Mouse (Mus musculus) neural tube, embryonic 11.5 days (tissue): ENCODE measurements around the gene Tra2a. TPM values are rescaled to one million over a fixed set of nuclear protein-coding genes. Genes with fewer than 3 reads are reported as not detected.

ENCODE experiments used
- ATAC-seq: fragments of 200-750 bp; cut with Nextera tagmentation; 2 replicates; pipeline ENCODE4 v1.8.0; 2017; ENCODE audit warnings: moderate number of reproducible peaks, mild to moderate bottlenecking, moderate TSS enrichment, moderate library complexity; ENCODE audit not compliant: insufficient read depth, low FRiP score, low TSS enrichment
- DNase-seq: peaks from one replicate; pipeline ENCODE4 v3.0.0-alpha.2; 2015; ENCODE audit warnings: low spot score
- H3K27ac ChIP-seq: fragments of 300-500 bp; sonication (generic); 2 replicates; pipeline ENCODE4 v1.5.1; 2014; ENCODE audit warnings: low read depth, mild to moderate bottlenecking, low read length
- H3K27me3 ChIP-seq: fragments of 300-500 bp; sonication (generic); 2 replicates; pipeline ENCODE4 v1.6.1; 2014; ENCODE audit warnings: mild to moderate bottlenecking, low read length, mixed read lengths; ENCODE audit not compliant: control insufficient read depth, insufficient read depth
- H3K36me3 ChIP-seq: fragments of 300-500 bp; sonication (generic); 2 replicates; pipeline ENCODE4 v1.6.1; 2014; ENCODE audit warnings: mild to moderate bottlenecking, low read length, moderate library complexity, mixed read lengths; ENCODE audit not compliant: control insufficient read depth, insufficient read depth
- H3K4me1 ChIP-seq: fragments of 300-500 bp; sonication (generic); 2 replicates; pipeline ENCODE4 v1.6.1; 2014; ENCODE audit warnings: low read length, mixed read lengths; ENCODE audit not compliant: control insufficient read depth, insufficient read depth
- H3K4me2 ChIP-seq: fragments of 300-500 bp; sonication (generic); 2 replicates; pipeline ENCODE4 v1.6.1; 2014; ENCODE audit warnings: low read depth, mild to moderate bottlenecking, moderate library complexity
- H3K4me3 ChIP-seq: fragments of 300-500 bp; sonication (generic); 2 replicates; pipeline ENCODE4 v1.5.1; 2014; ENCODE audit warnings: low read depth, low read length
- H3K9ac ChIP-seq: fragments of 300-500 bp; sonication (generic); 2 replicates; pipeline ENCODE4 v1.6.1; 2014; ENCODE audit warnings: mild to moderate bottlenecking, low read length
- H3K9me3 ChIP-seq: fragments of 300-500 bp; sonication (generic); 2 replicates; pipeline ENCODE4 v1.6.1; 2016; ENCODE audit warnings: low read length; ENCODE audit not compliant: control insufficient read depth
- WGBS: fragments of 180-500 bp; shearing (Covaris S2); extraction: QIAGEN DNeasy Blood & Tissue Kit; methylation state at CpG from one replicate; pipeline ENCODE4 v1.1.7; 2014; 5-methylcytosine and 5-hydroxymethylcytosine counted together
- polyA plus RNA-seq: library from polyadenylated mRNA; unstranded; fragments of >200 nt; fragmentation: Nextera tagmentation; extraction: Ambion mirVana; gene quantifications from 2 replicates; pipeline ENCODE4 v1.2.1, GENCODE M21; 2014

Tra2a gene
- 50.0 and 54.7 TPM in 2 replicates for polyA plus RNA-seq

GRCm38 (mm10) chr6:49263847-49264243, at the start of gene Tra2a:
Gene Tra2a (minus strand): TSS chr6:49264033.
- Histone ChIP-seq H3K27ac (peak within 1 kb of the TSS; percentile 92), H3K4me3 (peak within 1 kb of the TSS; percentile 100), H3K4me1 (peaks cover 17% of the 10 kb centered on the region), H3K36me3 (no peaks in the 10 kb centered on the region), H3K27me3 (no peaks in the 10 kb centered on the region), H3K9me3 (no peaks in the 10 kb centered on the region), H3K4me2 (peak within 1 kb of the TSS; percentile 70), H3K9ac (peak within 1 kb of the TSS; percentile 99)
- ATAC-seq (peak; percentile 90), DNase-seq (peak; percentile 99)
- 0% methylated on average over 39 of the region's 39 CpGs for WGBS

- DNase-seq, result no peak
- H3K27ac ChIP-seq, result no peak overlapping the region
- H3K4me1 ChIP-seq, result no peaks in the 10 kb centered on the region
- ATAC-seq, result no peak
- H3K4me2 ChIP-seq, result no peak overlapping the region
- no peaks in the 10 kb centered on the region for H3K9me3 ChIP-seq
- H3K36me3 ChIP-seq, result no peaks in the 10 kb centered on the region
- no peak overlapping the region for H3K4me3 ChIP-seq
- H3K27me3 ChIP-seq, result no peaks in the 10 kb centered on the region
- H3K9ac ChIP-seq, result no peak overlapping the region
Observed at GRCm38 (mm10) chr6:49298286-49298685, 34.5 kb upstream of the Tra2a start.

GRCm38 (mm10) chr6:49282122-49282521, 18.3 kb upstream of the Tra2a start:
- WGBS, result 93% methylated on average over 1 of the region's 1 CpGs
- ATAC-seq (no peak), DNase-seq (no peak)
- no peaks in the 10 kb centered on the region for H3K27me3 ChIP-seq
- H3K4me1 ChIP-seq, result no peaks in the 10 kb centered on the region
- H3K36me3 ChIP-seq, result no peaks in the 10 kb centered on the region
- no peak overlapping the region for H3K4me2 ChIP-seq
- no peak overlapping the region for H3K27ac ChIP-seq
- no peak overlapping the region for H3K9ac ChIP-seq
- no peak overlapping the region for H3K4me3 ChIP-seq
- no peaks in the 10 kb centered on the region for H3K9me3 ChIP-seq

- H3K36me3 ChIP-seq, result no peaks in the 10 kb centered on the region
- WGBS, result 64% methylated on average over 1 of the region's 1 CpGs
- ATAC-seq (no peak), DNase-seq (no peak)
- H3K4me2 ChIP-seq, result no peak overlapping the region
- H3K27ac ChIP-seq, result no peak overlapping the region
- H3K9me3 ChIP-seq, result no peaks in the 10 kb centered on the region
- no peaks in the 10 kb centered on the region for H3K27me3 ChIP-seq
- H3K4me3 ChIP-seq, result no peak overlapping the region
- no peaks in the 10 kb centered on the region for H3K4me1 ChIP-seq
- no peak overlapping the region for H3K9ac ChIP-seq
Observed at GRCm38 (mm10) chr6:49280942-49281341, 17.1 kb upstream of the Tra2a start.

- no peaks in the 10 kb centered on the region for H3K9me3 ChIP-seq
- no peak overlapping the region for H3K4me3 ChIP-seq
- no peak overlapping the region for H3K4me2 ChIP-seq
- no peak for DNase-seq
- no peak for ATAC-seq
- WGBS, result 88% methylated on average over 7 of the region's 7 CpGs
- H3K9ac ChIP-seq, result no peak overlapping the region
- H3K27me3 ChIP-seq, result no peaks in the 10 kb centered on the region
- no peak overlapping the region for H3K27ac ChIP-seq
- H3K36me3 ChIP-seq, result no peaks in the 10 kb centered on the region
- H3K4me1 ChIP-seq, result no peaks in the 10 kb centered on the region
Observed at GRCm38 (mm10) chr6:49275296-49275695, 11.5 kb upstream of the Tra2a start.

- WGBS, result 53% methylated on average over 9 of the region's 9 CpGs
- Histone ChIP-seq H3K4me2 (no peak overlapping the region), H3K27ac (no peak overlapping the region), H3K9ac (no peak overlapping the region), H3K4me3 (no peak overlapping the region), H3K36me3 (no peaks in the 10 kb centered on the region), H3K27me3 (no peaks in the 10 kb centered on the region), H3K4me1 (no peaks in the 10 kb centered on the region), H3K9me3 (no peaks in the 10 kb centered on the region)
- ATAC-seq (no peak), DNase-seq (no peak)
Observed at GRCm38 (mm10) chr6:49274416-49275091, 10.7 kb upstream of the Tra2a start.

- H3K9ac ChIP-seq, result no peak overlapping the region
- no peaks in the 10 kb centered on the region for H3K27me3 ChIP-seq
- H3K4me1 ChIP-seq, result no peaks in the 10 kb centered on the region
- H3K9me3 ChIP-seq, result no peaks in the 10 kb centered on the region
- no peak overlapping the region for H3K4me3 ChIP-seq
- no peaks in the 10 kb centered on the region for H3K36me3 ChIP-seq
- no peak overlapping the region for H3K27ac ChIP-seq
- ATAC-seq, result no peak
- no peak overlapping the region for H3K4me2 ChIP-seq
- 29% methylated on average over 4 of the region's 4 CpGs for WGBS
- DNase-seq, result no peak
Observed at GRCm38 (mm10) chr6:49273934-49274333, 10.1 kb upstream of the Tra2a start.

- Histone ChIP-seq H3K4me3 (no peak overlapping the region), H3K9me3 (no peaks in the 10 kb centered on the region), H3K27me3 (no peaks in the 10 kb centered on the region), H3K27ac (no peak overlapping the region), H3K4me2 (no peak overlapping the region), H3K9ac (no peak overlapping the region), H3K36me3 (no peaks in the 10 kb centered on the region), H3K4me1 (no peaks in the 10 kb centered on the region)
- ATAC-seq (no peak), DNase-seq (no peak)
- 82% methylated on average over 2 of the region's 2 CpGs for WGBS
Observed at GRCm38 (mm10) chr6:49272863-49273262, 9.0 kb upstream of the Tra2a start.

GRCm38 (mm10) chr6:49271815-49272214, 8.0 kb upstream of the Tra2a start:
- H3K4me1 ChIP-seq, result no peaks in the 10 kb centered on the region
- H3K9ac ChIP-seq, result no peak overlapping the region
- no peaks in the 10 kb centered on the region for H3K9me3 ChIP-seq
- H3K27me3 ChIP-seq, result no peaks in the 10 kb centered on the region
- WGBS, result 76% methylated on average over 6 of the region's 6 CpGs
- H3K4me3 ChIP-seq, result no peak overlapping the region
- ATAC-seq (no peak), DNase-seq (no peak)
- H3K36me3 ChIP-seq, result no peaks in the 10 kb centered on the region
- no peak overlapping the region for H3K27ac ChIP-seq
- no peak overlapping the region for H3K4me2 ChIP-seq
